Mouse (Mus musculus) forebrain, embryonic 15.5 days (tissue): ENCODE measurements around the gene Actr2. TPM values are rescaled to one million over a fixed set of nuclear protein-coding genes. Genes with fewer than 3 reads are reported as not detected.
"Not testable (repeated sequence)": the region's sequence is repeated elsewhere in the genome, so short reads cannot be mapped to it uniquely, and the experiment has no call there.

Experiments used
- ATAC-seq: fragments of 200-750 bp; cut with Nextera tagmentation; replicated peaks from 2 replicates; pipeline ENCODE4 v1.8.0; 2017; ENCODE audit warnings: mild to moderate bottlenecking, moderate TSS enrichment, moderate library complexity
- H3K27ac ChIP-seq: fragments of 300-500 bp; sonication (generic); replicated peaks from 2 replicates; pipeline ENCODE4 v1.5.1; 2015; ENCODE audit warnings: mild to moderate bottlenecking, inconsistent platforms
- H3K27me3 ChIP-seq: fragments of 300-500 bp; sonication (generic); 2 replicates; pipeline ENCODE4 v1.6.1; 2015; ENCODE audit warnings: inconsistent platforms
- H3K36me3 ChIP-seq: fragments of 300-500 bp; sonication (generic); 2 replicates; pipeline ENCODE4 v1.6.1; 2015; ENCODE audit warnings: mild to moderate bottlenecking, inconsistent platforms
- H3K4me1 ChIP-seq: fragments of 300-500 bp; sonication (generic); 2 replicates; pipeline ENCODE4 v1.6.1; 2015; ENCODE audit warnings: inconsistent platforms
- H3K4me2 ChIP-seq: fragments of 300-500 bp; sonication (generic); replicated peaks from 2 replicates; pipeline ENCODE4 v1.6.1; 2015; ENCODE audit warnings: mild to moderate bottlenecking, inconsistent platforms
- H3K4me3 ChIP-seq: fragments of 300-500 bp; sonication (generic); 2 replicates; pipeline ENCODE4 v1.5.1; 2015; ENCODE audit warnings: mild to moderate bottlenecking, inconsistent platforms
- H3K9ac ChIP-seq: fragments of 300-500 bp; sonication (generic); replicated peaks from 2 replicates; pipeline ENCODE4 v1.6.1; 2015; ENCODE audit warnings: mild to moderate bottlenecking, inconsistent platforms
- H3K9me3 ChIP-seq: fragments of 300-500 bp; sonication (generic); 2 replicates; pipeline ENCODE4 v1.6.1; 2016; ENCODE audit warnings: inconsistent platforms
- WGBS: fragments of 180-500 bp; shearing (Covaris S2); methylation state at CpG from one replicate; pipeline ENCODE4 v1.1.7; 2015; ENCODE audit warnings: mixed read lengths; 5-methylcytosine and 5-hydroxymethylcytosine counted together
- polyA plus RNA-seq: library from polyadenylated mRNA; unstranded; fragments of >200 nt; fragmentation: Nextera tagmentation; extraction: Ambion mirVana; gene quantifications from 2 replicates; pipeline ENCODE4 v1.2.1, GENCODE M21; 2015

The Actr2 gene
- 157 and 182 TPM in 2 replicates for polyA plus RNA-seq

- Histone ChIP-seq H3K4me1 (peaks cover 21% of the 10 kb centered on the region), H3K36me3 (no peaks in the 10 kb centered on the region), H3K9ac (peak within 1 kb of the TSS; percentile 96), H3K27me3 (no peaks in the 10 kb centered on the region), H3K4me3 (peak within 1 kb of the TSS; percentile 96), H3K4me2 (peak within 1 kb of the TSS; percentile 69), H3K27ac (peak within 1 kb of the TSS; percentile 94), H3K9me3 (no peaks in the 10 kb centered on the region)
- ATAC-seq: peak; percentile 99
- WGBS: under 1% methylated on average over 56 of the region's 57 CpGs
Observed at GRCm38 (mm10) chr11:20112741-20113480, at the start of gene Actr2. Gene Actr2, minus strand, starts transcription at chr11:20112913.

DNA sequence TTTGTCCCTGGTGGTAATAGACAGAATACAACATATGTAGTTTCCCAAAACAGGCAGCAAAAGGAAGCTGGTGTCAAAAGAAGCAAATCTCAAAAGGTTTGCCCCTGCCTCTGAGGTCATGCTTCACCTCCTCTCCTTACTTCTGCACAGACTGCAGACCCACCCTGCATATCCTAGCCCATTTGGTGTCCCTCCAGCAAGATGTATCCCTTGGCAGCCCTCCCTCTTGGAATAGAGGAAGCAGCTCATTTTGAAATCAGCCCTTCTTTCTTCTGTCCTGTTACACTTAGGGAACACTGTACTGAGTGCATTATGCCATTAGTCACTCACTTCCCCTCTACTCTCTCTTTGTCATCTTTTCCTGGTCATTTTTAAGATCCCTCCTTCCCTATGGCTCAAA is 46.2 kb upstream of the Actr2 start:
- no peak for ATAC-seq
- no peaks in the 10 kb centered on the region for H3K9me3 ChIP-seq
- H3K4me1 ChIP-seq: no peaks in the 10 kb centered on the region
- H3K4me3 ChIP-seq: no peak overlapping the region
- no peak overlapping the region for H3K27ac ChIP-seq
- H3K27me3 ChIP-seq: no peaks in the 10 kb centered on the region
- no peak overlapping the region for H3K9ac ChIP-seq
- H3K4me2 ChIP-seq: no peak overlapping the region
- no peaks in the 10 kb centered on the region for H3K36me3 ChIP-seq

DNA sequence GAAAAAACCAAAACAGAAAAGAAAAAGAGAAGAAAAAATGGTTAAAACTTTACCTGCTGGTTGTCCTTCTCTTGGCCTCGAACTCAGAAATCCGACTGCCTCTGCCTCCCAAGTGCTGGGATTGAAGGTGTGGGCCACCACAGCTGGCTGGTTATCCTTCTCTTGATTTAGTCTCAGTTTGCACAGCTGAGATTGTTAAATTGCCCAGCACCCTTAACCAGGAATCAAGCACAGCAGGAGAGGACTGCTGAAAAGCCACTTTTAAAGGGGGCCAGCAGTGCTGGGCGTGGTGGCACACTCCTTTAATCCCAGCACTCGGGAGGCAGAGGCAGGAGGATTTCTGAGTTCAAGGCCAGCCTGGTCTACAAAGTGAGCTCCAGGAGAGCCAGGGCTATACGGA is 40.8 kb upstream of the Actr2 start:
- not testable (repeated sequence) for H3K4me1 ChIP-seq, H3K4me3 ChIP-seq, ATAC-seq, H3K27me3 ChIP-seq, H3K9ac ChIP-seq, H3K9me3 ChIP-seq, H3K27ac ChIP-seq, H3K36me3 ChIP-seq, H3K4me2 ChIP-seq
- 86% methylated on average over 5 of the region's 5 CpGs for WGBS

- H3K36me3 ChIP-seq: no peaks in the 10 kb centered on the region
- ATAC-seq: no peak
- H3K4me1 ChIP-seq: no peaks in the 10 kb centered on the region
- no peak overlapping the region for H3K4me2 ChIP-seq
- no peak overlapping the region for H3K9ac ChIP-seq
- no peak overlapping the region for H3K27ac ChIP-seq
- H3K4me3 ChIP-seq: no peak overlapping the region
- H3K27me3 ChIP-seq: no peaks in the 10 kb centered on the region
- WGBS: 89% methylated on average over 4 of the region's 4 CpGs
- H3K9me3 ChIP-seq: no peaks in the 10 kb centered on the region
Observed at GRCm38 (mm10) chr11:20152107-20152901, 39.6 kb upstream of the Actr2 start.

DNA sequence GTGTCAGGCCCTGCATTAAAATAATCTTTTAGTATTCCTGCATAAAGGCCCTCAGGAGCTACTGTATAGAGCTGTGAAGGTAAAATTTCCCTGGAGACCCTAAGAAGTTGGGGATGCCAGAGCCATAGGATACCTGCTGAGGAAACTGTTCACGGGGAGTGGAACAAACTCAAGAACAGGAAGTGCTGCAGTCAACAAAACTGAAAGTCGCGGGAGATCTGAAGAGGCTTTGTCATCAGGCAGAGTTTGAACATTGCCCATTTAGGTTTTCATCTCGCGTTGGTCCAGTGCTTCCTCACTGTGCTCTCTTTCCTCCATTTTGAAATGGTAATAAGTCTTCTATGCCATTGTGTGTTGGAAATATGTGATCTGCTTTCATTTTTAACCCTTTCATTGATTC is 38.6 kb upstream of the Actr2 start:
- no peak overlapping the region for H3K4me3 ChIP-seq
- H3K9me3 ChIP-seq: no peaks in the 10 kb centered on the region
- H3K27me3 ChIP-seq: no peaks in the 10 kb centered on the region
- no peak overlapping the region for H3K9ac ChIP-seq
- no peak overlapping the region for H3K4me2 ChIP-seq
- no peaks in the 10 kb centered on the region for H3K36me3 ChIP-seq
- H3K4me1 ChIP-seq: no peaks in the 10 kb centered on the region
- ATAC-seq: no peak
- WGBS: 83% methylated on average over 5 of the region's 5 CpGs
- no peak overlapping the region for H3K27ac ChIP-seq

GRCm38 (mm10) chr11:20149936-20150335 is 37.2 kb upstream of the Actr2 start:
- no peaks in the 10 kb centered on the region for H3K4me1 ChIP-seq
- no peaks in the 10 kb centered on the region for H3K27me3 ChIP-seq
- H3K4me2 ChIP-seq: no peak overlapping the region
- H3K27ac ChIP-seq: no peak overlapping the region
- no peak for ATAC-seq
- no peak overlapping the region for H3K9ac ChIP-seq
- WGBS: 98% methylated on average over 3 of the region's 3 CpGs
- no peak overlapping the region for H3K4me3 ChIP-seq
- no peaks in the 10 kb centered on the region for H3K9me3 ChIP-seq
- no peaks in the 10 kb centered on the region for H3K36me3 ChIP-seq

DNA sequence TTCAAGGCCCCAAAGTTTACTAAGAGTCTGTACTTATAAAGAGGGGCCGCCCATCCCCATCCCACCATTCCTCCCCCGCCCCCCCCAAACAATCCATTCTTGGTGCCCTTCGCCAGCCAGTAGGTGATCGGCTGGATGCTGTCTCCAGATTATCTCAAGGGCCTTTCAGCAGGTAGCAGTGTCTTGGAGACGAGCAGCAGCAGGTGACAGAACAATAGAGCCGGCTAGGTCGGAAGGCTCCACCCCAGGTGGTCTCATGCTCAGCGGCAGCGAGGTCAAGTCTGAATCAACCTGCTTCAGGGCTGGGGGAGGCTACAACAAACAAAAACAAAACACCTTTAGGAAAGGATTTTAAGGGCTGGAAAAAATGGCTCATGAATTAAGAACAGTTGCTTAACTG is 32.7 kb upstream of the Actr2 start:
- no peaks in the 10 kb centered on the region for H3K27me3 ChIP-seq
- H3K4me2 ChIP-seq: no peak overlapping the region
- no peak overlapping the region for H3K9ac ChIP-seq
- no peak overlapping the region for H3K27ac ChIP-seq
- no peaks in the 10 kb centered on the region for H3K4me1 ChIP-seq
- no peak for ATAC-seq
- no peaks in the 10 kb centered on the region for H3K36me3 ChIP-seq
- H3K9me3 ChIP-seq: no peaks in the 10 kb centered on the region
- H3K4me3 ChIP-seq: no peak overlapping the region
- WGBS: 13% methylated on average over 9 of the region's 9 CpGs

GRCm38 (mm10) chr11:20144536-20145263 is 32.0 kb upstream of the Actr2 start:
- Histone ChIP-seq H3K9me3 (no peaks in the 10 kb centered on the region), H3K36me3 (no peaks in the 10 kb centered on the region), H3K27me3 (no peaks in the 10 kb centered on the region), H3K4me2 (no peak overlapping the region), H3K4me1 (no peaks in the 10 kb centered on the region), H3K9ac (no peak overlapping the region), H3K4me3 (no peak overlapping the region), H3K27ac (no peak overlapping the region)
- WGBS: 86% methylated on average over 9 of the region's 9 CpGs
- ATAC-seq: no peak

DNA sequence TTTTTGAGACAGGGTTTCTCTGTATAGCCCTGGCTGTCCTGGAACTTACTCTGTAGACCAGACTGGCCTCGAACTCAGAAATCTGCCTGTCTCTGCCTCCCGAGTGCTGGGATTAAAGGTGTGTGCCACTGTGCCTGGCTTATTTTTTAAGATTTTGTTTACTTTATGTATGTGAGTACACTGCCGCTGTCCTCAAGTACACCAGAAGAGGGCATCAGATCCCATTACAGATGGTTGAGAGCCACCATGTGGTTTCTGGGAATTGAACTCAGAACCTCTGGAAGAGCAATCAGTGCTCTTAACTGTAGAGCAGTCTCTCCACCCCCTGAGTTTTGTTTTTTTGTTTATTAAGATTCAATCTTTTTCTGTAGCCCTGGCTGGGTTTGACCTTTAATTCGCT is 31.0 kb upstream of the Actr2 start:
- H3K27ac ChIP-seq, H3K27me3 ChIP-seq, ATAC-seq, H3K9me3 ChIP-seq, H3K4me1 ChIP-seq, H3K9ac ChIP-seq, H3K4me3 ChIP-seq, H3K36me3 ChIP-seq, H3K4me2 ChIP-seq: not testable (repeated sequence)
- WGBS: 93% methylated on average over 4 of the region's 4 CpGs

DNA sequence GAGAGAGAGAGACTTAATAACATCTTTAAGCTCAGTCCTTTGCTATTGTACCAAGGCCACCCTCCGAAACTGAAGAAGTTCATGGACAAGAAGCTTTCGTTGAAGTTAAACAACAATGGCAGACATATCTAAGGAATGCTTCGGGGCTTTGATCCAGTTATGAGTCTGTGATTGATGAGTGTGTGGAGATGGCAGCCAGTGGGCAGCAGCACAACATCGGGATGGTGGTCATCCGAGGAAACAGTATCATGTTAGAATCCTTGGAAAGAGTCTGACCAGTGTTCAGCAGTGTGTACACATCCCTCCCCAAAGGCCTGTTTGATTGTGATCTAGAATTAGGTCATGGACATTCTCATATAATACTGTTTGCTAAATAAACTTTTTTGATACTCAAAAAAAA is 29.8 kb upstream of the Actr2 start:
- 91% methylated on average over 5 of the region's 5 CpGs for WGBS
- H3K27ac ChIP-seq: no peak overlapping the region
- H3K4me1 ChIP-seq: no peaks in the 10 kb centered on the region
- H3K9ac ChIP-seq: no peak overlapping the region
- H3K9me3 ChIP-seq: no peaks in the 10 kb centered on the region
- no peak overlapping the region for H3K4me3 ChIP-seq
- H3K4me2 ChIP-seq: no peak overlapping the region
- ATAC-seq: no peak
- no peaks in the 10 kb centered on the region for H3K27me3 ChIP-seq
- no peaks in the 10 kb centered on the region for H3K36me3 ChIP-seq

DNA sequence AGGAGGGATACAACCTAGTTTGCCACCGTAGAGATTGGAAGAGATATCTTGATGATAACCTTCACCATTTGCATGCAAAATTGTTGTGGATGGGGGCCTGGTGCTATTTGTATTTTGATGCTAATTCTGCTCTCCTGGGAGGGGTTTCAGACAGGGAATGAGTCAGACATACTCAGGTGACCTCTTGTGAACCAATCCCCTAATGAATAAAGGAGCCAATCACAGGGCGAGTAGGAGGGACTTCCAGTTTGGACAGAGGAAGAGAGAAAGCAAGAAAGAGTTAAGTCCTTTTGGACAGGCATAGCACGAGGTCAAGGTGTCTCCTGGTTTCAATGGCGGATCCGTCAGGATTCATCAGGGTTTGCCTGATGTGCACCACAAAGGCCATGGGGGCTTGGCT is 27.6 kb upstream of the Actr2 start:
- no peak overlapping the region for H3K27ac ChIP-seq
- no peak overlapping the region for H3K4me2 ChIP-seq
- H3K9me3 ChIP-seq: no peaks in the 10 kb centered on the region
- no peak overlapping the region for H3K9ac ChIP-seq
- H3K36me3 ChIP-seq: no peaks in the 10 kb centered on the region
- no peak for ATAC-seq
- WGBS: 85% methylated on average over 5 of the region's 5 CpGs
- no peaks in the 10 kb centered on the region for H3K4me1 ChIP-seq
- no peak overlapping the region for H3K4me3 ChIP-seq
- no peaks in the 10 kb centered on the region for H3K27me3 ChIP-seq

DNA sequence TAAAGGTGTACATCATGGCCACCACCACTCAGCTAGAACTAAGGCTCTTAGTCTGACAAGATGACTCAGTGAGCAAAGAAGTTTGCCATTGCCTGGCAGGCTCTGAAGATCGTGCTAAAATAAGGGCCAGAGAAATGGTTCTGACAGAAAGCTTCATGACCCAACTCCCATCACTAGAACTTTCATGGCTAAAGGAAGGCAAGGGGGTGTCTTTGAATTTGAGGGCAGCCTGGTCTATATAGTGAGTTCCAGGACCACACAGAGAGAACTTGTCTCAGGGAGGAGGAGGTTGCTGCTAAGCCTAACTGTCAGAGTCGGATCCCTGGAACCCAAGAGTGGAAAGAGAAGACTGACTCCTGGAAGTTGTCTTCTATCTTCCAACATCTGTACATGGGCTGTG is 27.0 kb upstream of the Actr2 start:
- Histone ChIP-seq H3K27ac (no peak overlapping the region), H3K27me3 (no peaks in the 10 kb centered on the region), H3K4me1 (no peaks in the 10 kb centered on the region), H3K9me3 (no peaks in the 10 kb centered on the region), H3K4me2 (no peak overlapping the region), H3K4me3 (no peak overlapping the region), H3K36me3 (no peaks in the 10 kb centered on the region), H3K9ac (no peak overlapping the region)
- no peak for ATAC-seq
- 97% methylated on average over 2 of the region's 2 CpGs for WGBS
